ENCODE assay signal across 24 mouse cellular contexts in genomic region chr14:106183985-106184384, GRCm38 (mm10).
A peak's percentile ranks its signal among the peaks of the same experiment; 100 is the strongest.
DNase-seq lines count a peak whose midpoint lies in the region; ATAC-seq and TF ChIP-seq lines count a peak whose summit lies in the region.
"Had no signal": no experiment of that assay in that cellular context is flagged by ENCODE, and none has a peak within 500 bp of the region (broad histone marks: within the 10 kb centered on the region; RNA-seq: fewer than 3 reads in every experiment).

No protein-coding gene starts in this region.

- H3K9me3 ChIP-seq in heart, embryonic 12.5 days (replicated peaks): no peaks in the 10 kb centered on the region
- H3K9me3 ChIP-seq in heart, embryonic 10.5 days: no peaks in the 10 kb centered on the region
- no peaks in the 10 kb centered on the region for H3K9me3 ChIP-seq in hindbrain, postnatal 0 days (ENCODE audit: low read length)
- no peaks in the 10 kb centered on the region for H3K9me3 ChIP-seq in hindbrain, embryonic 12.5 days (replicated peaks)
- H3K9me3 ChIP-seq in midbrain, embryonic 12.5 days: no peaks in the 10 kb centered on the region
- no peaks in the 10 kb centered on the region for H3K9me3 ChIP-seq in midbrain, embryonic 11.5 days (ENCODE audit: control insufficient read depth, low read length)
- H3K9me3 ChIP-seq: embryonic facial prominence, embryonic 10.5 days; embryonic facial prominence, embryonic 12.5 days; forebrain, embryonic 13.5 days; forebrain, embryonic 15.5 days had no signal

- ATAC-seq in heart, embryonic 12.5 days (ENCODE audit: insufficient number of reproducible peaks, low FRiP score): 0 out of 2 replicates have a peak, but pooled peaks have one; percentile 25
- 0 out of 2 replicates have a peak, but pooled peaks have one; percentile 12 for ATAC-seq in hindbrain, postnatal 0 days
- no peak for ATAC-seq in hindbrain, embryonic 12.5 days (ENCODE audit: low FRiP score)
- peak; percentile 38; the same call in 1 of the 2 replicates for ATAC-seq in midbrain, embryonic 12.5 days (ENCODE audit: low FRiP score, low read depth)
- no peak for ATAC-seq in midbrain, embryonic 11.5 days (ENCODE audit: low FRiP score)
- ATAC-seq: activated CD4-positive, CD25-positive, alpha-beta regulatory T cell, adult 4 months; CD4-positive, CD25-positive, alpha-beta regulatory T cell, adult 4 months; forebrain, embryonic 13.5 days; forebrain, embryonic 15.5 days; Patski had no signal

- WGBS in heart, embryonic 12.5 days: 62% methylated on average over 3 of the region's 3 CpGs
- 72% methylated on average over 3 of the region's 3 CpGs for WGBS in heart, embryonic 10.5 days
- WGBS in hindbrain, postnatal 0 days: 83% methylated on average over 3 of the region's 3 CpGs
- WGBS in hindbrain, embryonic 12.5 days: 92% methylated on average over 1 of the region's 3 CpGs
- 86% methylated on average over 3 of the region's 3 CpGs for WGBS in midbrain, embryonic 12.5 days
- 70% methylated on average over 3 of the region's 3 CpGs for WGBS in midbrain, embryonic 11.5 days

- H3K27me3 ChIP-seq in heart, embryonic 12.5 days (replicated peaks): no peaks in the 10 kb centered on the region
- H3K27me3 ChIP-seq in heart, embryonic 10.5 days (ENCODE audit: insufficient read depth, poor library complexity, severe bottlenecking): no peaks in the 10 kb centered on the region
- H3K27me3 ChIP-seq in hindbrain, postnatal 0 days (ENCODE audit: insufficient read depth, low read length): no peaks in the 10 kb centered on the region
- H3K27me3 ChIP-seq in hindbrain, embryonic 12.5 days: no peaks in the 10 kb centered on the region
- H3K27me3 ChIP-seq in midbrain, embryonic 12.5 days: no peaks in the 10 kb centered on the region
- no peaks in the 10 kb centered on the region for H3K27me3 ChIP-seq in midbrain, embryonic 11.5 days (ENCODE audit: control insufficient read depth, insufficient read depth, low read length)
- H3K27me3 ChIP-seq: CH12.LX; embryonic facial prominence, embryonic 12.5 days; forebrain, embryonic 13.5 days; forebrain, embryonic 15.5 days had no signal

- no peaks in the 10 kb centered on the region for H3K36me3 ChIP-seq in heart, embryonic 12.5 days
- no peaks in the 10 kb centered on the region for H3K36me3 ChIP-seq in heart, embryonic 10.5 days
- H3K36me3 ChIP-seq in hindbrain, postnatal 0 days (ENCODE audit: insufficient read depth, low read length): no peaks in the 10 kb centered on the region
- H3K36me3 ChIP-seq in hindbrain, embryonic 12.5 days: no peaks in the 10 kb centered on the region
- H3K36me3 ChIP-seq in midbrain, embryonic 12.5 days: no peaks in the 10 kb centered on the region
- no peaks in the 10 kb centered on the region for H3K36me3 ChIP-seq in midbrain, embryonic 11.5 days (ENCODE audit: control insufficient read depth, insufficient read depth, low read length)
- H3K36me3 ChIP-seq: embryonic facial prominence, embryonic 10.5 days; embryonic facial prominence, embryonic 12.5 days; forebrain, embryonic 15.5 days; G1E had no signal

- TF ChIP-seq CTCF in hindbrain, postnatal 0 days (IDR thresholded peaks at IDR 0.05; ENCODE audit: low read depth): no peak

- no peak overlapping the region for H3K27ac ChIP-seq in heart, embryonic 12.5 days (ENCODE audit: poor library complexity, severe bottlenecking)
- no peak overlapping the region for H3K27ac ChIP-seq in heart, embryonic 10.5 days
- no peak overlapping the region for H3K27ac ChIP-seq in hindbrain, postnatal 0 days
- H3K27ac ChIP-seq in hindbrain, embryonic 12.5 days: no peak overlapping the region
- no peak overlapping the region for H3K27ac ChIP-seq in midbrain, embryonic 12.5 days (replicated peaks)
- H3K27ac ChIP-seq in midbrain, embryonic 11.5 days (ENCODE audit: low read depth, low read length): no peak overlapping the region
- H3K27ac ChIP-seq: embryonic facial prominence, embryonic 10.5 days; embryonic facial prominence, embryonic 12.5 days; forebrain, embryonic 13.5 days; forebrain, embryonic 15.5 days had no signal

- no peaks in the 10 kb centered on the region for H3K4me1 ChIP-seq in heart, embryonic 12.5 days (replicated peaks)
- no peaks in the 10 kb centered on the region for H3K4me1 ChIP-seq in heart, embryonic 10.5 days
- no peaks in the 10 kb centered on the region for H3K4me1 ChIP-seq in hindbrain, postnatal 0 days (ENCODE audit: insufficient read depth, low read length)
- H3K4me1 ChIP-seq in hindbrain, embryonic 12.5 days: no peaks in the 10 kb centered on the region
- no peaks in the 10 kb centered on the region for H3K4me1 ChIP-seq in midbrain, embryonic 12.5 days
- no peaks in the 10 kb centered on the region for H3K4me1 ChIP-seq in midbrain, embryonic 11.5 days (ENCODE audit: control insufficient read depth, insufficient read depth, low read length)
- H3K4me1 ChIP-seq: embryonic facial prominence, embryonic 12.5 days; forebrain, embryonic 13.5 days; forebrain, embryonic 15.5 days had no signal

- DNase-seq in heart, embryonic 10.5 days (ENCODE audit: low spot score): no peak
- DNase-seq in hindbrain, postnatal 0 days (ENCODE audit: low spot score): no peak
- no peak for DNase-seq in midbrain, embryonic 11.5 days (ENCODE audit: low spot score, missing footprints)
- DNase-seq: adrenal gland, adult 8-10 months; adrenal gland, postnatal 14 days; adrenal gland, postnatal 36 days; B cell, adult 2 months; cerebellum, adult 11-12 months; cerebellum, adult 2 months; cerebellum, adult 9-10 months; cerebellum, postnatal 10 days; cerebellum, postnatal 25 days had no signal

- H3K4me3 ChIP-seq in heart, embryonic 12.5 days: no peak overlapping the region
- H3K4me3 ChIP-seq in heart, embryonic 10.5 days: no peak overlapping the region
- H3K4me3 ChIP-seq in hindbrain, postnatal 0 days (ENCODE audit: low read length): no peak overlapping the region
- no peak overlapping the region for H3K4me3 ChIP-seq in hindbrain, embryonic 12.5 days
- no peak overlapping the region for H3K4me3 ChIP-seq in midbrain, embryonic 12.5 days
- no peak overlapping the region for H3K4me3 ChIP-seq in midbrain, embryonic 11.5 days (ENCODE audit: low read depth, low read length)
- H3K4me3 ChIP-seq: embryonic facial prominence, embryonic 10.5 days; embryonic facial prominence, embryonic 12.5 days; forebrain, embryonic 13.5 days; forebrain, embryonic 15.5 days had no signal

- no peak overlapping the region for H3K4me2 ChIP-seq in heart, embryonic 12.5 days
- no peak overlapping the region for H3K4me2 ChIP-seq in hindbrain, postnatal 0 days (ENCODE audit: low read depth, low read length)
- H3K4me2 ChIP-seq in hindbrain, embryonic 12.5 days (replicated peaks): no peak overlapping the region
- no peak overlapping the region for H3K4me2 ChIP-seq in midbrain, embryonic 12.5 days (replicated peaks)
- no peak overlapping the region for H3K4me2 ChIP-seq in midbrain, embryonic 11.5 days
- H3K4me2 ChIP-seq: embryonic facial prominence, embryonic 12.5 days; forebrain, embryonic 13.5 days; forebrain, embryonic 15.5 days had no signal

- no peak overlapping the region for H3K9ac ChIP-seq in heart, embryonic 12.5 days
- no peak overlapping the region for H3K9ac ChIP-seq in hindbrain, postnatal 0 days (replicated peaks; ENCODE audit: low read length)
- no peak overlapping the region for H3K9ac ChIP-seq in hindbrain, embryonic 12.5 days
- H3K9ac ChIP-seq in midbrain, embryonic 12.5 days (replicated peaks): no peak overlapping the region
- no peak overlapping the region for H3K9ac ChIP-seq in midbrain, embryonic 11.5 days (ENCODE audit: low read length)
- H3K9ac ChIP-seq: embryonic facial prominence, embryonic 12.5 days; forebrain, embryonic 13.5 days; forebrain, embryonic 15.5 days had no signal

Comparison
In these comparisons a context has a peak if more than half of its experiments do, and no peak if none do; other contexts are left out.
1. ATAC-seq: peak in heart, embryonic 12.5 days (single experiment), hindbrain, postnatal 0 days (single experiment) and midbrain, embryonic 12.5 days (single experiment); none in hindbrain, embryonic 12.5 days (single experiment) and midbrain, embryonic 11.5 days (single experiment).